Mouse (Mus musculus) heart, embryonic 10.5 days (tissue): ENCODE results near the gene Mib2. TPM values are rescaled to one million over a fixed set of nuclear protein-coding genes. Genes with fewer than 3 reads are reported as not detected.
"Not testable (repeated sequence)": the region's sequence is repeated elsewhere in the genome, so short reads cannot be mapped to it uniquely, and the experiment has no call there.

ENCODE experiments used
- DNase-seq: peaks from one replicate; pipeline ENCODE4 v3.0.0-alpha.2; 2017; ENCODE audit warnings: low spot score
- H3K27ac ChIP-seq: fragments of 300-500 bp; sonication (generic); 2 replicates; pipeline ENCODE4 v1.5.1; 2016; ENCODE audit warnings: mild to moderate bottlenecking
- H3K27me3 ChIP-seq: fragments of 300-500 bp; sonication (generic); 2 replicates; pipeline ENCODE4 v1.6.1; 2016; ENCODE audit warnings: mild to moderate bottlenecking; ENCODE audit not compliant: poor library complexity, insufficient read depth, severe bottlenecking
- H3K36me3 ChIP-seq: fragments of 300-500 bp; sonication (generic); 2 replicates; pipeline ENCODE4 v1.6.1; 2016; ENCODE audit warnings: mild to moderate bottlenecking, moderate library complexity
- H3K4me1 ChIP-seq: fragments of 300-500 bp; sonication (generic); 2 replicates; pipeline ENCODE4 v1.6.1; 2016; ENCODE audit warnings: mild to moderate bottlenecking
- H3K4me3 ChIP-seq: fragments of 300-500 bp; sonication (generic); 2 replicates; pipeline ENCODE4 v1.5.1; 2016; ENCODE audit warnings: mild to moderate bottlenecking, moderate library complexity
- H3K9me3 ChIP-seq: fragments of 300-500 bp; sonication (generic); 2 replicates; pipeline ENCODE4 v1.6.1; 2016; ENCODE audit warnings: mild to moderate bottlenecking, moderate library complexity
- WGBS: fragments of 180-500 bp; shearing (Covaris S2); methylation state at CpG from one replicate; pipeline ENCODE4 v1.1.7; 2016; 5-methylcytosine and 5-hydroxymethylcytosine counted together
- polyA plus RNA-seq: library from polyadenylated mRNA; unstranded; fragments of >200 nt; fragmentation: Nextera tagmentation; extraction: Ambion mirVana; gene quantifications from 2 replicates; pipeline ENCODE4 v1.2.1, GENCODE M21; 2016

Gene Mib2
- polyA plus RNA-seq, 1 experiment from 2014 or later: 15.4 TPM

GRCm38 (mm10) chr4:155658961-155659360 lies 10.0 kb downstream of the Mib2 start:
- WGBS: 95% methylated on average over 10 of the region's 10 CpGs
- Histone ChIP-seq H3K4me3 (0 out of 2 replicates have a peak overlapping the region, but pooled peaks have one; percentile 0), H3K4me1 (peaks cover 37% of the 10 kb centered on the region), H3K27ac (no peak overlapping the region), H3K27me3 (peaks cover 40% of the 10 kb centered on the region), H3K9me3 (no peaks in the 10 kb centered on the region), H3K36me3 (peaks cover 39% of the 10 kb centered on the region)
- peak; percentile 72 for DNase-seq

GRCm38 (mm10) chr4:155656214-155656751 lies 12.7 kb downstream of the Mib2 start:
- no peak overlapping the region for H3K27ac ChIP-seq
- H3K9me3 ChIP-seq: no peaks in the 10 kb centered on the region
- peaks cover 44% of the 10 kb centered on the region for H3K36me3 ChIP-seq
- no peak overlapping the region for H3K4me3 ChIP-seq
- peaks cover 65% of the 10 kb centered on the region for H3K27me3 ChIP-seq
- no peak for DNase-seq
- WGBS: 92% methylated on average over 13 of the region's 13 CpGs
- H3K4me1 ChIP-seq: peaks cover 64% of the 10 kb centered on the region

GRCm38 (mm10) chr4:155654456-155655298 lies 14.3 kb downstream of the Mib2 start:
- peak; percentile 86 for DNase-seq
- H3K36me3 ChIP-seq: peaks cover 52% of the 10 kb centered on the region
- under 1% methylated on average over 52 of the region's 52 CpGs for WGBS
- peaks cover 62% of the 10 kb centered on the region for H3K4me1 ChIP-seq
- peak overlapping the region; percentile 89 for H3K27ac ChIP-seq
- H3K9me3 ChIP-seq: no peaks in the 10 kb centered on the region
- peaks cover 68% of the 10 kb centered on the region for H3K27me3 ChIP-seq
- peak overlapping the region; percentile 72 for H3K4me3 ChIP-seq

GRCm38 (mm10) chr4:155654183-155654455 lies 14.9 kb downstream of the Mib2 start:
- peaks cover 57% of the 10 kb centered on the region for H3K4me1 ChIP-seq
- 2% methylated on average over 6 of the region's 6 CpGs for WGBS
- H3K27me3 ChIP-seq: peaks cover 68% of the 10 kb centered on the region
- no peaks in the 10 kb centered on the region for H3K9me3 ChIP-seq
- peak overlapping the region; percentile 72 for H3K4me3 ChIP-seq
- no peak for DNase-seq
- peak overlapping the region; percentile 89 for H3K27ac ChIP-seq
- peaks cover 54% of the 10 kb centered on the region for H3K36me3 ChIP-seq

GRCm38 (mm10) chr4:155653451-155654182 lies 15.4 kb downstream of the Mib2 start:
- WGBS: 1% methylated on average over 31 of the region's 31 CpGs
- no peak for DNase-seq
- H3K27ac ChIP-seq: peak overlapping the region; percentile 89
- peak overlapping the region; percentile 72 for H3K4me3 ChIP-seq
- H3K4me1 ChIP-seq: peaks cover 54% of the 10 kb centered on the region
- no peaks in the 10 kb centered on the region for H3K9me3 ChIP-seq
- peaks cover 56% of the 10 kb centered on the region for H3K36me3 ChIP-seq
- peaks cover 65% of the 10 kb centered on the region for H3K27me3 ChIP-seq

GRCm38 (mm10) chr4:155653086-155653450 lies 15.9 kb downstream of the Mib2 start, which contains the start of gene Mmp23:
Mmp23 (minus strand) TSS chr4:155653384.
- Histone ChIP-seq H3K4me1 (peaks cover 54% of the 10 kb centered on the region), H3K4me3 (peak within 1 kb of the TSS; percentile 72), H3K9me3 (no peaks in the 10 kb centered on the region), H3K27ac (peak within 1 kb of the TSS; percentile 89), H3K36me3 (peaks cover 59% of the 10 kb centered on the region), H3K27me3 (peaks cover 65% of the 10 kb centered on the region)
- under 1% methylated on average over 33 of the region's 33 CpGs for WGBS
- DNase-seq: peak; percentile 83

- DNase-seq: no peak
- Histone ChIP-seq H3K9me3 (no peaks in the 10 kb centered on the region), H3K36me3 (peaks cover 60% of the 10 kb centered on the region), H3K27me3 (peaks cover 63% of the 10 kb centered on the region), H3K4me3 (peak overlapping the region; percentile 72), H3K4me1 (peaks cover 51% of the 10 kb centered on the region), H3K27ac (peak overlapping the region; percentile 89)
- WGBS: 23% methylated on average over 36 of the region's 36 CpGs
These were observed 16.5 kb downstream of the Mib2 start for GRCm38 (mm10) chr4:155652283-155653085.

- H3K9me3 ChIP-seq: no peaks in the 10 kb centered on the region
- H3K27me3 ChIP-seq: peaks cover 56% of the 10 kb centered on the region
- H3K36me3 ChIP-seq: peaks cover 59% of the 10 kb centered on the region
- peak overlapping the region; percentile 89 for H3K27ac ChIP-seq
- H3K4me3 ChIP-seq: peak overlapping the region; percentile 72
- WGBS: 48% methylated on average over 15 of the region's 15 CpGs
- peak; percentile 92 for DNase-seq
- H3K4me1 ChIP-seq: peaks cover 51% of the 10 kb centered on the region
These were observed 17.3 kb downstream of the Mib2 start for GRCm38 (mm10) chr4:155651553-155652269.

GRCm38 (mm10) chr4:155649355-155649754 lies 19.6 kb downstream of the Mib2 start:
- Histone ChIP-seq H3K27ac (no peak overlapping the region), H3K36me3 (peaks cover 64% of the 10 kb centered on the region), H3K9me3 (no peaks in the 10 kb centered on the region), H3K4me1 (peaks cover 39% of the 10 kb centered on the region), H3K4me3 (no peak overlapping the region), H3K27me3 (peaks cover 32% of the 10 kb centered on the region)
- no peak for DNase-seq
- WGBS: 91% methylated on average over 11 of the region's 11 CpGs

GRCm38 (mm10) chr4:155645721-155646120 lies 23.3 kb downstream of the Mib2 start:
- Histone ChIP-seq H3K9me3 (no peaks in the 10 kb centered on the region), H3K27me3 (0 out of 2 replicates have a peak, but pooled peaks cover 2% of the 10 kb centered on the region), H3K36me3 (peaks cover 89% of the 10 kb centered on the region), H3K4me3 (no peak overlapping the region), H3K4me1 (peaks cover 2% of the 10 kb centered on the region), H3K27ac (no peak overlapping the region)
- no peak for DNase-seq
- WGBS: 89% methylated on average over 5 of the region's 5 CpGs

- not testable (repeated sequence) for H3K27ac ChIP-seq, H3K9me3 ChIP-seq, H3K27me3 ChIP-seq, DNase-seq, H3K4me3 ChIP-seq, H3K4me1 ChIP-seq
- H3K36me3 ChIP-seq: peaks cover 89% of the 10 kb centered on the region
- WGBS: 93% methylated on average over 2 of the region's 2 CpGs
These were observed 23.7 kb downstream of the Mib2 start, which contains the start of gene Gm10563 for GRCm38 (mm10) chr4:155645308-155645707. Gm10563 (minus strand) TSS chr4:155645408.

GRCm38 (mm10) chr4:155643531-155643930 lies 25.5 kb downstream of the Mib2 start:
- no peak overlapping the region for H3K4me3 ChIP-seq
- H3K9me3 ChIP-seq: no peaks in the 10 kb centered on the region
- WGBS: 94% methylated on average over 1 of the region's 1 CpGs
- DNase-seq: no peak
- H3K27me3 ChIP-seq: no peaks in the 10 kb centered on the region
- peaks cover 85% of the 10 kb centered on the region for H3K36me3 ChIP-seq
- H3K4me1 ChIP-seq: no peaks in the 10 kb centered on the region
- no peak overlapping the region for H3K27ac ChIP-seq
